Mouse (Mus musculus): ENCODE data around the gene Gm13539. TPM values are rescaled to one million over a fixed set of nuclear protein-coding genes. Genes with fewer than 3 reads are reported as not detected.
A peak's percentile ranks its signal among the peaks of the same experiment; 100 is the strongest.
"Not testable (repeated sequence)": the region's sequence is repeated elsewhere in the genome, so short reads cannot be mapped to it uniquely, and the experiment has no call there.

Gene Gm13539
- polyA plus RNA-seq, 1 experiment from 2014 or later, result not detected

- no peaks in the 10 kb centered on the region for H3K9me3 ChIP-seq (ENCODE audit: control insufficient read depth, low read length)
- DNase-seq (ENCODE audit: low spot score) (no peak), ATAC-seq (replicated peaks; ENCODE audit: low FRiP score) (no peak)
- 65% methylated on average over 2 of the region's 2 CpGs for WGBS
- no peak overlapping the region for H3K4me2 ChIP-seq
- no peaks in the 10 kb centered on the region for H3K36me3 ChIP-seq (ENCODE audit: control insufficient read depth, insufficient read depth, low read length)
- no peak overlapping the region for H3K27ac ChIP-seq (ENCODE audit: low read depth, low read length)
- no peaks in the 10 kb centered on the region for H3K4me1 ChIP-seq (replicated peaks; ENCODE audit: control insufficient read depth, insufficient read depth, low read length)
- no peak overlapping the region for H3K4me3 ChIP-seq (ENCODE audit: low read depth, low read length)
- H3K9ac ChIP-seq (ENCODE audit: low read depth, low read length), result no peak overlapping the region
- no peaks in the 10 kb centered on the region for H3K27me3 ChIP-seq (replicated peaks; ENCODE audit: control insufficient read depth, insufficient read depth, low read length)
These were observed 29.7 kb downstream of the Gm13539 start for GRCm38 (mm10) chr2:25811711-25812110.

- Histone ChIP-seq H3K4me1 (replicated peaks; ENCODE audit: control insufficient read depth, insufficient read depth, low read length) (no peaks in the 10 kb centered on the region), H3K9ac (ENCODE audit: low read depth, low read length) (no peak overlapping the region), H3K36me3 (ENCODE audit: control insufficient read depth, insufficient read depth, low read length) (no peaks in the 10 kb centered on the region), H3K4me2 (no peak overlapping the region), H3K4me3 (ENCODE audit: low read depth, low read length) (no peak overlapping the region), H3K27me3 (replicated peaks; ENCODE audit: control insufficient read depth, insufficient read depth, low read length) (no peaks in the 10 kb centered on the region), H3K27ac (ENCODE audit: low read depth, low read length) (no peak overlapping the region), H3K9me3 (ENCODE audit: control insufficient read depth, low read length) (no peaks in the 10 kb centered on the region)
- DNase-seq (ENCODE audit: low spot score), result no peak
- ATAC-seq (replicated peaks; ENCODE audit: low FRiP score), result no peak
- 67% methylated on average over 5 of the region's 5 CpGs for WGBS
These were observed 31.3 kb downstream of the Gm13539 start for GRCm38 (mm10) chr2:25813364-25813763.

- H3K36me3 ChIP-seq (ENCODE audit: control insufficient read depth, insufficient read depth, low read length); ATAC-seq (replicated peaks; ENCODE audit: low FRiP score); H3K4me1 ChIP-seq (replicated peaks; ENCODE audit: control insufficient read depth, insufficient read depth, low read length); H3K27ac ChIP-seq (ENCODE audit: low read depth, low read length); H3K9ac ChIP-seq (ENCODE audit: low read depth, low read length); H3K27me3 ChIP-seq (replicated peaks; ENCODE audit: control insufficient read depth, insufficient read depth, low read length); H3K4me3 ChIP-seq (ENCODE audit: low read depth, low read length); H3K4me2 ChIP-seq; H3K9me3 ChIP-seq (ENCODE audit: control insufficient read depth, low read length); DNase-seq (ENCODE audit: low spot score): not testable (repeated sequence)
- WGBS, result 65% methylated on average over 1 of the region's 1 CpGs
These were observed 33.7 kb downstream of the Gm13539 start, which contains the start of gene Glt6d1 for GRCm38 (mm10) chr2:25815748-25816147. TSS of gene Glt6d1 (minus strand) at chr2:25815848.

GRCm38 (mm10) chr2:25822806-25823205, 40.7 kb downstream of the Gm13539 start, which contains the start of gene Lcn9:
TSS of gene Lcn9 (plus strand) at chr2:25823153.
- no peak within 1 kb of the TSS for H3K9ac ChIP-seq (ENCODE audit: low read depth, low read length)
- WGBS, result 89% methylated on average over 1 of the region's 1 CpGs
- no peaks in the 10 kb centered on the region for H3K27me3 ChIP-seq (replicated peaks; ENCODE audit: control insufficient read depth, insufficient read depth, low read length)
- ATAC-seq (replicated peaks; ENCODE audit: low FRiP score), result no peak
- no peak within 1 kb of the TSS for H3K4me3 ChIP-seq (ENCODE audit: low read depth, low read length)
- H3K36me3 ChIP-seq (ENCODE audit: control insufficient read depth, insufficient read depth, low read length), result no peaks in the 10 kb centered on the region
- no peak for DNase-seq (ENCODE audit: low spot score)
- no peaks in the 10 kb centered on the region for H3K4me1 ChIP-seq (replicated peaks; ENCODE audit: control insufficient read depth, insufficient read depth, low read length)
- no peak within 1 kb of the TSS for H3K4me2 ChIP-seq
- no peak within 1 kb of the TSS for H3K27ac ChIP-seq (ENCODE audit: low read depth, low read length)
- H3K9me3 ChIP-seq (ENCODE audit: control insufficient read depth, low read length), result no peaks in the 10 kb centered on the region

GRCm38 (mm10) chr2:25824751-25825150, 42.7 kb downstream of the Gm13539 start:
- no peaks in the 10 kb centered on the region for H3K9me3 ChIP-seq (ENCODE audit: control insufficient read depth, low read length)
- WGBS, result 77% methylated on average over 3 of the region's 3 CpGs

GRCm38 (mm10) chr2:25828344-25828947, 46.4 kb downstream of the Gm13539 start:
- Histone ChIP-seq H3K4me1 (replicated peaks; ENCODE audit: control insufficient read depth, insufficient read depth, low read length) (no peaks in the 10 kb centered on the region), H3K4me2 (no peak overlapping the region), H3K27me3 (replicated peaks; ENCODE audit: control insufficient read depth, insufficient read depth, low read length) (no peaks in the 10 kb centered on the region), H3K36me3 (ENCODE audit: control insufficient read depth, insufficient read depth, low read length) (no peaks in the 10 kb centered on the region), H3K4me3 (ENCODE audit: low read depth, low read length) (no peak overlapping the region), H3K9me3 (ENCODE audit: control insufficient read depth, low read length) (no peaks in the 10 kb centered on the region), H3K27ac (ENCODE audit: low read depth, low read length) (no peak overlapping the region), H3K9ac (ENCODE audit: low read depth, low read length) (no peak overlapping the region)
- no peak for DNase-seq (ENCODE audit: low spot score)
- WGBS, result 64% methylated on average over 8 of the region's 8 CpGs
- no peak for ATAC-seq (replicated peaks; ENCODE audit: low FRiP score)

More at GRCm38 (mm10) chr2:25824751-25825150, 42.7 kb downstream of the Gm13539 start:
- H3K4me1 ChIP-seq (replicated peaks; ENCODE audit: control insufficient read depth, insufficient read depth, low read length), result no peaks in the 10 kb centered on the region
- ATAC-seq (replicated peaks; ENCODE audit: low FRiP score) (no peak), DNase-seq (ENCODE audit: low spot score) (no peak)
- H3K27ac ChIP-seq (ENCODE audit: low read depth, low read length), result no peak overlapping the region
- H3K9ac ChIP-seq (ENCODE audit: low read depth, low read length), result no peak overlapping the region
- no peaks in the 10 kb centered on the region for H3K27me3 ChIP-seq (replicated peaks; ENCODE audit: control insufficient read depth, insufficient read depth, low read length)
- no peak overlapping the region for H3K4me3 ChIP-seq (ENCODE audit: low read depth, low read length)
- no peaks in the 10 kb centered on the region for H3K36me3 ChIP-seq (ENCODE audit: control insufficient read depth, insufficient read depth, low read length)
- no peak overlapping the region for H3K4me2 ChIP-seq

- Histone ChIP-seq H3K4me2 (no peak overlapping the region), H3K27me3 (replicated peaks; ENCODE audit: control insufficient read depth, insufficient read depth, low read length) (no peaks in the 10 kb centered on the region), H3K9me3 (ENCODE audit: control insufficient read depth, low read length) (no peaks in the 10 kb centered on the region), H3K9ac (ENCODE audit: low read depth, low read length) (no peak overlapping the region), H3K4me3 (ENCODE audit: low read depth, low read length) (no peak overlapping the region), H3K27ac (ENCODE audit: low read depth, low read length) (no peak overlapping the region), H3K36me3 (ENCODE audit: control insufficient read depth, insufficient read depth, low read length) (no peaks in the 10 kb centered on the region), H3K4me1 (replicated peaks; ENCODE audit: control insufficient read depth, insufficient read depth, low read length) (no peaks in the 10 kb centered on the region)
- ATAC-seq (replicated peaks; ENCODE audit: low FRiP score) (no peak), DNase-seq (ENCODE audit: low spot score) (no peak)
- WGBS, result 84% methylated on average over 3 of the region's 3 CpGs
These were observed 48.7 kb downstream of the Gm13539 start for GRCm38 (mm10) chr2:25830786-25831185.

GRCm38 (mm10) chr2:25836291-25836690, 54.2 kb downstream of the Gm13539 start:
- DNase-seq (ENCODE audit: low spot score) (peak; percentile 57), ATAC-seq (replicated peaks; ENCODE audit: low FRiP score) (peak; percentile 23; the same call in 1 of the 2 replicates)
- H3K27ac ChIP-seq (ENCODE audit: low read depth, low read length), result no peak overlapping the region
- 48% methylated on average over 5 of the region's 5 CpGs for WGBS
- no peaks in the 10 kb centered on the region for H3K4me1 ChIP-seq (replicated peaks; ENCODE audit: control insufficient read depth, insufficient read depth, low read length)
- no peak overlapping the region for H3K4me2 ChIP-seq
- H3K27me3 ChIP-seq (replicated peaks; ENCODE audit: control insufficient read depth, insufficient read depth, low read length), result no peaks in the 10 kb centered on the region
- H3K4me3 ChIP-seq (ENCODE audit: low read depth, low read length), result no peak overlapping the region
- H3K9me3 ChIP-seq (ENCODE audit: control insufficient read depth, low read length), result no peaks in the 10 kb centered on the region
- H3K9ac ChIP-seq (ENCODE audit: low read depth, low read length), result no peak overlapping the region
- no peaks in the 10 kb centered on the region for H3K36me3 ChIP-seq (ENCODE audit: control insufficient read depth, insufficient read depth, low read length)

All from liver, embryonic 11.5 days (tissue).